16 mouse cellular contexts compared by ENCODE assay signal in genomic region chr5:57708396-57708795, GRCm38 (mm10).
"Had no signal": no experiment of that assay in that cellular context is flagged by ENCODE, and none has a peak within 500 bp of the region (broad histone marks: within the 10 kb centered on the region; RNA-seq: fewer than 3 reads in every experiment).

No protein-coding gene starts in this region.

- DNase-seq: liver, postnatal 0 days; lung, adult 2 months; lung, postnatal 14 days; lung, postnatal 36 days; right cerebral cortex, postnatal 14 days; thymus, adult 2 months; thymus, postnatal 25 days; thymus, postnatal 4 days had no signal

- H3K4me3 ChIP-seq: lung, embryonic 15.5 days; megakaryocyte, embryonic 14.5 days; midbrain, embryonic 13.5 days; midbrain, embryonic 15.5 days; neural tube, embryonic 12.5 days; stomach, embryonic 15.5 days had no signal

- H3K4me1 ChIP-seq: lung, embryonic 15.5 days; megakaryocyte, embryonic 14.5 days; midbrain, embryonic 13.5 days; midbrain, embryonic 15.5 days; neural tube, embryonic 12.5 days; stomach, embryonic 15.5 days had no signal

- H3K27me3 ChIP-seq: lung, embryonic 15.5 days; megakaryocyte, embryonic 14.5 days; midbrain, embryonic 13.5 days; midbrain, embryonic 15.5 days; neural tube, embryonic 12.5 days; stomach, embryonic 15.5 days had no signal

- H3K27ac ChIP-seq: lung, embryonic 15.5 days; macrophage; midbrain, embryonic 13.5 days; midbrain, embryonic 15.5 days; neural tube, embryonic 12.5 days; stomach, embryonic 15.5 days; stomach, postnatal 0 days had no signal

- H3K9me3 ChIP-seq: lung, embryonic 15.5 days; megakaryocyte, embryonic 14.5 days; midbrain, embryonic 13.5 days; midbrain, embryonic 15.5 days; neural tube, embryonic 12.5 days; stomach, embryonic 15.5 days had no signal

- H3K36me3 ChIP-seq: lung, embryonic 15.5 days; midbrain, embryonic 13.5 days; midbrain, embryonic 15.5 days; neural tube, embryonic 12.5 days; stomach, embryonic 15.5 days had no signal
